Mouse (Mus musculus) kidney, embryonic 14.5 days (tissue): ENCODE data around the gene Slc35g1. TPM values are rescaled to one million over a fixed set of nuclear protein-coding genes. Genes with fewer than 3 reads are reported as not detected.
A peak's percentile ranks its signal among the peaks of the same experiment; 100 is the strongest.

ENCODE experiments used
- ATAC-seq: fragments of 200-750 bp; cut with Nextera tagmentation; 2 replicates; pipeline ENCODE4 v1.8.0; 2017; ENCODE audit warnings: moderate number of reproducible peaks, mild to moderate bottlenecking, moderate TSS enrichment, moderate library complexity; ENCODE audit not compliant: low FRiP score, low TSS enrichment
- H3K27ac ChIP-seq: fragments of 300-500 bp; sonication (generic); 2 replicates; pipeline ENCODE4 v1.5.1; 2014; ENCODE audit warnings: low read depth, mild to moderate bottlenecking, low read length, moderate library complexity, mixed read lengths
- H3K27me3 ChIP-seq: fragments of 300-500 bp; sonication (generic); 2 replicates; pipeline ENCODE4 v1.6.1; 2014; ENCODE audit warnings: mild to moderate bottlenecking, low read length; ENCODE audit not compliant: control insufficient read depth, insufficient read depth
- H3K36me3 ChIP-seq: fragments of 300-500 bp; sonication (generic); 2 replicates; pipeline ENCODE4 v1.6.1; 2014; ENCODE audit warnings: low read length, mixed read lengths; ENCODE audit not compliant: control insufficient read depth, insufficient read depth
- H3K4me1 ChIP-seq: fragments of 300-500 bp; sonication (generic); 2 replicates; pipeline ENCODE4 v1.6.1; 2014; ENCODE audit warnings: low read length, mixed read lengths; ENCODE audit not compliant: control insufficient read depth, insufficient read depth
- H3K4me2 ChIP-seq: fragments of 300-500 bp; sonication (generic); replicated peaks from 2 replicates; pipeline ENCODE4 v1.6.1; 2014; ENCODE audit warnings: low read depth, mild to moderate bottlenecking, low read length
- H3K4me3 ChIP-seq: fragments of 300-500 bp; sonication (generic); 2 replicates; pipeline ENCODE4 v1.5.1; 2014; ENCODE audit warnings: mild to moderate bottlenecking, low read length
- H3K9ac ChIP-seq: fragments of 300-500 bp; sonication (generic); 2 replicates; pipeline ENCODE4 v1.6.1; 2014; ENCODE audit warnings: low read depth, mild to moderate bottlenecking, low read length, moderate library complexity
- H3K9me3 ChIP-seq: fragments of 300-500 bp; sonication (generic); 2 replicates; pipeline ENCODE4 v1.6.1; 2016; ENCODE audit warnings: low read length; ENCODE audit not compliant: control insufficient read depth
- WGBS: fragments of 180-500 bp; shearing (Covaris S2); extraction: QIAGEN DNeasy Blood & Tissue Kit; methylation state at CpG from one replicate; pipeline ENCODE4 v1.1.7; 2014; 5-methylcytosine and 5-hydroxymethylcytosine counted together
- polyA plus RNA-seq: library from polyadenylated mRNA; unstranded; fragments of >200 nt; fragmentation: Nextera tagmentation; extraction: Ambion mirVana; gene quantifications from 2 replicates; pipeline ENCODE4 v1.2.1, GENCODE M21; 2014

Slc35g1 gene
- polyA plus RNA-seq: 5.2 and 7.1 TPM in 2 replicates

DNA sequence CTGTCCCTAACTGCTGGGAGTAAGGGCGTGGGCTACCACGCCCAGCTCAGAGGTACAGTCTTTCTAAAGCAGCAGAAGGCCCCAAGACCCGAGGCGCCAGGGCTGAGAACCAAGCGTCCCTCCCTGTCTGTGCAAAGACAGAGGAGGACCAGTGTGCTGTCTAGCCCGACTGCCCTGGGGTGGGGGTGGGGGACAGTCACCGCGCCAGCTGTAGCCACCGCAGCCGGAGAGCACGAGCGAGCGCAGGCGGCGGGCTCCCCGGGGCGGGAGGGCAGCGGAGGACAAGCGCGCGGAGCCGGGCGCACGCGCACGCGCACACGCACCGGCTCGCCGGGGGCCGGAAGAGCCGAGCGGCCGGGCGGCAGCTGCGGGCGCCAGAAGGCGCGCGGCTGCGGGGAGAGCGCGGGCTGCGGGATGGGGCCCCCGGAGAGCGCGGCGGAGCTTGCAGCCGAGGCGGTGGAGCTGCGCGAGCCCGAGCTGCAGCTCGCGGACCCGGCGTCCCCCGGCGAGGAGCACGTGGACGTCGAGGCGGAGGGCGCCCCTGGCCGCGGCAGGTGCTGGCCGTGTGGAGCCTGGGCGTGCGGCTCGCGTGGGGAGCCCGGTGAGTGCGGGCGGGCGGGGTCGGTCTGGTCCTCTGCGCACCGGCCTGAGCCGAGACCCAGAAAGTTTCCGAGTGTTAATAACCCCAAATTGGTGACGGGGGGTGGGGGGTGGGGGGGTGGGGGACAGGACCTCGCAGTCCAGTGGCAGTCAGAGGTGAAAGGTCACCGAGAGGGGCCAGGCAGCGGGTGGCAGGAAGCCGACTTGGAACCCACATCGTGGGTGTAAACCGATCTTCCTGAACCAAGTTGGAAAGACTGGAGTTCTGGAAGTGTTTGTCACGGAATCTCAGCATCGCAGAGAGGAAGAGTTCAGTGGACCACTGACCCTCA, at the start of gene Slc35g1:
Slc35g1 (plus strand) TSS at position 280 of the 932 bp plus-strand sequence.
- Histone ChIP-seq H3K27me3 (peaks cover 3% of the 10 kb centered on the region; the same call in 1 of the 2 replicates), H3K36me3 (no peaks in the 10 kb centered on the region; the same call in 1 of the 2 replicates), H3K4me2 (peak within 1 kb of the TSS; percentile 95), H3K9ac (peak within 1 kb of the TSS; percentile 74), H3K27ac (no peak within 1 kb of the TSS), H3K4me1 (0 out of 2 replicates have a peak, but pooled peaks cover 2% of the 10 kb centered on the region), H3K9me3 (no peaks in the 10 kb centered on the region), H3K4me3 (peak within 1 kb of the TSS; percentile 65)
- ATAC-seq: peak; percentile 89
- WGBS: under 1% methylated on average over 72 of the region's 90 CpGs

DNA sequence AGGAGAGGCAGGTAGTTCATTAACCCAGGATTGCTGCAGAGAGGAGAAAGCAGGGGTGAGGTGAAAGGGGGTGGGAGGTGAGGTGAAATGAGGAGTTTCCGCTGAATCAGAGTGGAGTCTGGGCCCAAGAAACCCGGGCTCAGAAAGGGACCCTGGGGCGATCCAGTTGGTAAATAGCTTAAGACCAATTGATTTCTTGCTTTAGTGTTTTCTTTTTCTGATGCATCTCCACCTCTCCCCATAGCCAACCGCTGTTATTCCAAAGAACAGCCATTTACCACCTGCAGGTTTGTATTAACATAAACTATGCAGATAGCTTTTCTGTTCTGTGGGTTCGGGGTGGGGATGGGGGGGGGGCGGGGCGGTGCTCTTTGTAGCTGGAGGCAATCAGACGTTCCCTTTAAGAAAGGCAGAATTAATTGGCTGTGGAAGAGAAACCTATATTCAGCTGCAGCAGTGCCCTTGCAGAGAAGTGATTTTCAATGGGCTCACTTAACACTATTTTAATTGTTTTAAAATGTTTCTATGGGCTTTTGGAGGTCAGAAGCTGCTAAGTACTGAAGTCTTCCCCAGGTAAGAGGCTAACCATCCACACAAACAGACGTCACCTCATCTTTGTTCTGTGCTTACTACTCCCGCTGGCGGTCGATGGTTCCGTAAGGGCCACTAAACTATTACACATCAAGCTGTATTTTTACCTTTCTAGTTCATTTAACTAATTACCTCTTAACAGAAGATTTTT, 47.3 kb upstream of the Slc35g1 start:
- H3K9ac ChIP-seq: no peak overlapping the region
- H3K27ac ChIP-seq: no peak overlapping the region
- H3K4me1 ChIP-seq: no peaks in the 10 kb centered on the region
- H3K36me3 ChIP-seq: no peaks in the 10 kb centered on the region
- WGBS: 27% methylated on average over 13 of the region's 13 CpGs
- H3K4me3 ChIP-seq: no peak overlapping the region
- 0 out of 2 replicates have a peak, but pooled peaks cover 6% of the 10 kb centered on the region for H3K9me3 ChIP-seq
- no peaks in the 10 kb centered on the region for H3K27me3 ChIP-seq
- no peak overlapping the region for H3K4me2 ChIP-seq
- no peak for ATAC-seq

DNA sequence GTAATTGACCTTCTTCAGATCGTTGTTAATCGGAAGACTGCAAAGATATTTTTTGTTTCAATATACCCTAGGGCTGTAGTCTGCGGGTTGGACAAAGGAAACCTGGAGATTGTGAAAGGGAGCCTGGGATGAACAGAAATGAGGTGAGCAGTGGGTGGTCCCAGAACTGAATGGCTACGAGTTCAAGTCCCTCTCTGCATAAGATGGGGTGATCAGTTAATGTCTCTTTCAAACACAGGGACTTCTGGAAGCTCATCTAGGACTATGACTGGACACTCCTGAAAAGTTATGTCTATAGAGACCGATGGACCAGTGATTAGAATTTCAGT, 46.8 kb upstream of the Slc35g1 start:
- Histone ChIP-seq H3K27me3 (no peaks in the 10 kb centered on the region), H3K9ac (no peak overlapping the region), H3K4me1 (no peaks in the 10 kb centered on the region), H3K4me3 (no peak overlapping the region), H3K4me2 (no peak overlapping the region), H3K36me3 (no peaks in the 10 kb centered on the region), H3K27ac (no peak overlapping the region), H3K9me3 (0 out of 2 replicates have a peak, but pooled peaks cover 6% of the 10 kb centered on the region)
- 76% methylated on average over 5 of the region's 5 CpGs for WGBS
- ATAC-seq: no peak

DNA sequence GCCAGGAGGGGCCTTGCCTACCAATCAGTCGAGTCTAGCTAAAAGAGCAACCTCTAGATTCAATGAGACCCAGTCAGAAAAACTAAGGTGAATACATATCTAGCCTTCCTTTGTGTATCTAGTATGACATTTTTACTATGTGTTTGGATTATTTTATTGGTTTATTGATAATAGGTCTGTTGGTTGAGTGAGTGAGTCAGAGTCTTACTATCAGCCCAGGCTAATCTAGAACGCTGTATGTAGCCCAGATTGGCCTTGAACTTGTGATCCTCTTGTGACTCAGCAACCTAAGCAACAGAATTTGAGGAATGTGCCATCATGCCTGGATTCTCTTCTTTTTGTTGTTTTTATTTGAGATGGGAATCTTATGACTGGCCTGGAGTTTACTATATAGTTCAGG, 44.6 kb upstream of the Slc35g1 start:
- Histone ChIP-seq H3K4me3 (no peak overlapping the region), H3K36me3 (no peaks in the 10 kb centered on the region), H3K4me2 (no peak overlapping the region), H3K27ac (no peak overlapping the region), H3K9ac (no peak overlapping the region), H3K27me3 (no peaks in the 10 kb centered on the region), H3K9me3 (0 out of 2 replicates have a peak, but pooled peaks cover under 1% of the 10 kb centered on the region), H3K4me1 (no peaks in the 10 kb centered on the region)
- 93% methylated on average over 2 of the region's 2 CpGs for WGBS
- no peak for ATAC-seq

DNA sequence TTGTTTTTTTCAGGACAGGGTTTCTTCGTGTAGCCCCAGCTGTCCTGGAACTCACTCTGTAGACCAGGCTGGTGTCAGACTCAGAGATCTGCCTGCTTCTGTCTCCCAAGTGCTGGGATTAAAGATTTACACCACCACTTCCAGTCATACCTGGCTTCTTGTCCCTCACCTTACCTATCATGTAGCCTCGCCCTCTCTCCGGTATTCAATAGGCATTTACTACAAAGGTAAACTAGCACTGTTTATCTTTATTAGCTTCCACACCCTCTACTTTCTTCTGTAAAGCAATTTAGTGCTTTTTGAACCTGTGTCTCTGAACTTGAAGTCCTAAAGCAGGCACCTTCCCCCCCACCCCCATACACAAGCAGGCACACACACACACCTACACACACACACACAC, 44.1 kb upstream of the Slc35g1 start:
- no peaks in the 10 kb centered on the region for H3K4me1 ChIP-seq
- 92% methylated on average over 3 of the region's 3 CpGs for WGBS
- no peak overlapping the region for H3K4me2 ChIP-seq
- H3K4me3 ChIP-seq: no peak overlapping the region
- ATAC-seq: no peak
- H3K27me3 ChIP-seq: no peaks in the 10 kb centered on the region
- H3K9ac ChIP-seq: no peak overlapping the region
- H3K27ac ChIP-seq: no peak overlapping the region
- no peaks in the 10 kb centered on the region for H3K36me3 ChIP-seq
- H3K9me3 ChIP-seq: no peaks in the 10 kb centered on the region

DNA sequence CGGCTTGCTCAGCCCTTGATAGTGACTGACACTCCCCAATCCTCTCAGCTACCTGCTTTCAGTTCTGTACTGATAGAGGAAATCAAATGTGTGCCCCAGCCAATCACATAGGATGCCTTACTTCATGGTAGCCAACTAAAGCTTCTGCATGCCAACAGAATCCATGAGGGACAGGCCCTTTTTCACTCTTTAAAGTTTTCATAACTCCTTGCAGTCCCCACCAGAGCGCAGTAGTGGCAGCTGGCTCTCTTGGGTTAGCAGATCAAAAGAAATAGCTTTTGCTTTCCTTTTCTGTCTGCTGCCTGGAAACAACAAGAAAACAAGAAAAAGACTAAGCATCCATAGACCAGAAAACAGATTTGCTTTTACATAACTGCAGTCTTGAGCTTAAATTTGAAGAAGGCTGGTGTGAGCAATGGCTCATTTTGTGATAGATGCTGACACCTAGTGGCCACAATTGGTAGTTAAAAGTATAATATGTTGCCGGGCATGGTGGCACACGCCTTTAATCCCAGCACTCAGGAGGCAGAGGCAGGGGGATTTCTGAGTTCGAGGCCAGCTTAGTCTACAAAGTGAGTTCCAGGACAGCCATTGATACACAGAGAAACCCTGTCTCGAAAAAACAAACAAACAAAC, 43.2 kb upstream of the Slc35g1 start:
- Histone ChIP-seq H3K27me3 (no peaks in the 10 kb centered on the region), H3K9me3 (no peaks in the 10 kb centered on the region), H3K4me1 (no peaks in the 10 kb centered on the region), H3K36me3 (no peaks in the 10 kb centered on the region), H3K9ac (no peak overlapping the region), H3K4me2 (no peak overlapping the region), H3K27ac (no peak overlapping the region), H3K4me3 (no peak overlapping the region)
- ATAC-seq: no peak
- 46% methylated on average over 6 of the region's 6 CpGs for WGBS

DNA sequence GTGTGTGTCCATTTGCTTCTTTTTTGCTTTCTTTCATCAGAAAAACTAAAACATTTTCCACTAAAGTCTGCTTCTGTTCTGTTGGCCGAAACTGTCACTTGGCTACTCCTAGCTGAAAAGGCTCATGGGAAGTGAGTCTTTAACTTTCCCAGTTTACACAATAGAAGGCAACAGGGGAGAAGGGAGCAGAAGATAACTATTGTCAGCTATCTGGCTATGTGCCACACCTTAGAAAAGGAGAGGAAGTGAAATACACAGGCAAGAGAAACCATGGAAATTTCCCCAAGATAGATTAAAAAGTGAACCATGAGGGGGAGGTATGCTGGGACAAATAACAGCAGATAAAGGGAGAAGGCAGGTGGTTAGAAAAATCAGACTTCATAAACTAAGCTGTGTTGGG, 41.5 kb upstream of the Slc35g1 start:
- Histone ChIP-seq H3K9me3 (no peaks in the 10 kb centered on the region), H3K4me1 (no peaks in the 10 kb centered on the region), H3K4me2 (no peak overlapping the region), H3K36me3 (no peaks in the 10 kb centered on the region), H3K4me3 (no peak overlapping the region), H3K27me3 (no peaks in the 10 kb centered on the region), H3K27ac (no peak overlapping the region), H3K9ac (no peak overlapping the region)
- no peak for ATAC-seq
- 84% methylated on average over 1 of the region's 1 CpGs for WGBS

DNA sequence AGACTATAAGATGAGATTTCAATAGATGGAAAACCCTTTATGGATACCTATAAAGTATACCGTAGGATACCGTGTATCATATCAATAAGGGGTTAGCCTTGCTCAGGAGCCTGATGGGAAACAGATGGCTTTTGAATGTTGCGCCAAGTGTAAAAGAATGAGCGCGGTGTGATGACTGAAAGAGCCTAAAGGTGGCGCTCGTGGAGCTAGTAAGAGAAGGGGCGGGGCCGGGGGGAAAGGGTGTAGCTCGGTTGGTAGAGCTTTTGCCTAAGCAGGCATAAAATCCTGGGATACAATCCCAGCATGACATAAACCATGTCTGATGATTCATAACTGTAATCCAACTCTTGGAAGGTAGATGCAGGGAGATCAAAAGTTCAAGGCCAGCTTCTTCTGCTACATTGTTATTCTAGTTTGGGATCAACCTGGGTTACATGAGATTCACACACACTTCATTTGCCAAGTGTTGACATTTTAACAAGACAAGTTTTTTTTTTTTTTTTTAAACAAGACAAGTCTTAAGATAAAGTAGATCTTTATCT, 40.9 kb upstream of the Slc35g1 start:
- H3K4me1 ChIP-seq: no peaks in the 10 kb centered on the region
- no peaks in the 10 kb centered on the region for H3K27me3 ChIP-seq
- no peaks in the 10 kb centered on the region for H3K9me3 ChIP-seq
- 75% methylated on average over 10 of the region's 10 CpGs for WGBS
- H3K9ac ChIP-seq: no peak overlapping the region
- no peak overlapping the region for H3K4me2 ChIP-seq
- H3K36me3 ChIP-seq: no peaks in the 10 kb centered on the region
- no peak overlapping the region for H3K4me3 ChIP-seq
- no peak overlapping the region for H3K27ac ChIP-seq
- no peak for ATAC-seq
